Mouse (Mus musculus): ENCODE data around the gene Rps6kl1.

DNA sequence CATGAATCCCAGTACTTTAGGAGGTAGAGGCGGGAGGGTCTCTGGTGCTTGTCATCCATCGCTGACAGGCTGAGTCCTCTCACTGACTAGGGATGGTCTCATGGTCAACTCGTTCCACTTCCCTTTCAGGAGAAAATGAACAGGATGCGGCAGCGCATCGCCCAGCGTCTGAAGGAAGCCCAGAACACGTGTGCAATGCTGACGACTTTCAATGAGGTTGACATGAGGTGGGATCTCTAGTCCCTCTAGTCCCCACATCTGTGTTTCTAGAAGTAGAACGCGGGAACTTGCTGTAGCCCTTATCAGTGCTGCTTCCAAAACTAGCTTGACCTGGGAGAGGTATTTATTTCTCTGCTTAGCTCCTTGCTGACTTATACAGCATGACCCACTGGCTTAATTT is 27.4 kb downstream of the Rps6kl1 start:
- TF ChIP-seq EP300 (IDR thresholded peaks at IDR 0.05; ENCODE audit: low read depth) (no peak), CTCF (IDR thresholded peaks at IDR 0.05; ENCODE audit: low read depth) (no peak)
